Mouse (Mus musculus): ENCODE results near the gene Pnck.

Gene Pnck

GRCm38 (mm10) chrX:73655529-73655928 is 4.4 kb downstream of the Pnck start:
- Histone ChIP-seq H3K9me3 (ENCODE audit: low read length) (no peaks in the 10 kb centered on the region), H3K27me3 (ENCODE audit: insufficient read depth, low read length) (peaks cover 5% of the 10 kb centered on the region), H3K36me3 (ENCODE audit: insufficient read depth, low read length) (no peaks in the 10 kb centered on the region), H3K4me3 (replicated peaks; ENCODE audit: low read length) (no peak overlapping the region), H3K4me1 (replicated peaks; ENCODE audit: low read depth, low read length) (peaks cover 19% of the 10 kb centered on the region; the same call in 1 of the 2 replicates)
- TF ChIP-seq NANOG (IDR thresholded peaks at IDR 0.05; ENCODE audit: borderline replicate concordance, low read length) (no peak), POU5F1 (IDR thresholded peaks at IDR 0.05; ENCODE audit: borderline replicate concordance, low read length) (no peak), CTCF (conservative IDR thresholded peaks at IDR 0.05; ENCODE audit: low read length) (no peak)

- Histone ChIP-seq H3K4me3 (replicated peaks; ENCODE audit: low read length) (no peak overlapping the region), H3K36me3 (ENCODE audit: insufficient read depth, low read length) (no peaks in the 10 kb centered on the region), H3K27me3 (ENCODE audit: insufficient read depth, low read length) (no peaks in the 10 kb centered on the region), H3K4me1 (replicated peaks; ENCODE audit: low read depth, low read length) (peaks cover 11% of the 10 kb centered on the region; the same call in 1 of the 2 replicates), H3K9me3 (ENCODE audit: low read length) (no peaks in the 10 kb centered on the region)
- TF ChIP-seq POU5F1 (IDR thresholded peaks at IDR 0.05; ENCODE audit: borderline replicate concordance, low read length): no peak
- TF ChIP-seq CTCF (conservative IDR thresholded peaks at IDR 0.05; ENCODE audit: low read length): peak; percentile 67
These were observed 5.7 kb downstream of the Pnck start for GRCm38 (mm10) chrX:73654177-73654576.

GRCm38 (mm10) chrX:73653392-73653791 is 6.5 kb downstream of the Pnck start:
- H3K36me3 ChIP-seq (ENCODE audit: insufficient read depth, low read length): no peaks in the 10 kb centered on the region
- 0 out of 2 replicates have a peak, but pooled peaks cover 4% of the 10 kb centered on the region for H3K4me1 ChIP-seq (replicated peaks; ENCODE audit: low read depth, low read length)
- H3K27me3 ChIP-seq (ENCODE audit: insufficient read depth, low read length): no peaks in the 10 kb centered on the region
- H3K4me3 ChIP-seq (replicated peaks; ENCODE audit: low read length): no peak overlapping the region
- no peak for TF ChIP-seq POU5F1 (IDR thresholded peaks at IDR 0.05; ENCODE audit: borderline replicate concordance, low read length)
- TF ChIP-seq CTCF (conservative IDR thresholded peaks at IDR 0.05; ENCODE audit: low read length): no peak
- no peak for TF ChIP-seq NANOG (IDR thresholded peaks at IDR 0.05; ENCODE audit: borderline replicate concordance, low read length)
- H3K9me3 ChIP-seq (ENCODE audit: low read length): no peaks in the 10 kb centered on the region

- TF ChIP-seq NANOG (IDR thresholded peaks at IDR 0.05; ENCODE audit: borderline replicate concordance, low read length): no peak
- no peak for TF ChIP-seq CTCF (conservative IDR thresholded peaks at IDR 0.05; ENCODE audit: low read length)
- no peak for TF ChIP-seq POU5F1 (IDR thresholded peaks at IDR 0.05; ENCODE audit: borderline replicate concordance, low read length)
- Histone ChIP-seq H3K27me3 (ENCODE audit: insufficient read depth, low read length) (no peaks in the 10 kb centered on the region), H3K4me3 (replicated peaks; ENCODE audit: low read length) (no peak overlapping the region), H3K4me1 (replicated peaks; ENCODE audit: low read depth, low read length) (no peaks in the 10 kb centered on the region), H3K36me3 (ENCODE audit: insufficient read depth, low read length) (no peaks in the 10 kb centered on the region), H3K9me3 (ENCODE audit: low read length) (no peaks in the 10 kb centered on the region)
These were observed 9.0 kb downstream of the Pnck start for GRCm38 (mm10) chrX:73650869-73651268.

- TF ChIP-seq POU5F1 (IDR thresholded peaks at IDR 0.05; ENCODE audit: borderline replicate concordance, low read length) (no peak), CTCF (conservative IDR thresholded peaks at IDR 0.05; ENCODE audit: low read length) (no peak), NANOG (IDR thresholded peaks at IDR 0.05; ENCODE audit: borderline replicate concordance, low read length) (no peak)
- H3K9me3 ChIP-seq (ENCODE audit: low read length): no peaks in the 10 kb centered on the region
- H3K27me3 ChIP-seq (ENCODE audit: insufficient read depth, low read length): peaks cover 16% of the 10 kb centered on the region
- peaks cover 23% of the 10 kb centered on the region for H3K36me3 ChIP-seq (ENCODE audit: insufficient read depth, low read length)
- H3K4me1 ChIP-seq (replicated peaks; ENCODE audit: low read depth, low read length): peaks cover 40% of the 10 kb centered on the region
- no peak overlapping the region for H3K4me3 ChIP-seq (replicated peaks; ENCODE audit: low read length)
These were observed 14.8 kb downstream of the Pnck start for GRCm38 (mm10) chrX:73645121-73645520.

- no peaks in the 10 kb centered on the region for H3K9me3 ChIP-seq (ENCODE audit: low read length)
- H3K36me3 ChIP-seq (ENCODE audit: insufficient read depth, low read length): peaks cover 23% of the 10 kb centered on the region
- peaks cover 65% of the 10 kb centered on the region for H3K4me1 ChIP-seq (replicated peaks; ENCODE audit: low read depth, low read length)
These were observed 19.9 kb downstream of the Pnck start for GRCm38 (mm10) chrX:73639901-73640469.

GRCm38 (mm10) chrX:73639255-73639675 is 20.7 kb downstream of the Pnck start, which contains the start of gene Dusp9:
Dusp9 (plus strand) TSS chrX:73639419.
- TF ChIP-seq POU5F1 (IDR thresholded peaks at IDR 0.05; ENCODE audit: borderline replicate concordance, low read length) (no peak), CTCF (conservative IDR thresholded peaks at IDR 0.05; ENCODE audit: low read length) (no peak)
- peaks cover 23% of the 10 kb centered on the region for H3K36me3 ChIP-seq (ENCODE audit: insufficient read depth, low read length)
- no peaks in the 10 kb centered on the region for H3K9me3 ChIP-seq (ENCODE audit: low read length)
- peaks cover 62% of the 10 kb centered on the region for H3K27me3 ChIP-seq (ENCODE audit: insufficient read depth, low read length)
- H3K4me1 ChIP-seq (replicated peaks; ENCODE audit: low read depth, low read length): peaks cover 59% of the 10 kb centered on the region
- peak within 1 kb of the TSS; percentile 76 for H3K4me3 ChIP-seq (replicated peaks; ENCODE audit: low read length)

More at GRCm38 (mm10) chrX:73639901-73640469, 19.9 kb downstream of the Pnck start:
- Histone ChIP-seq H3K27me3 (ENCODE audit: insufficient read depth, low read length) (peaks cover 55% of the 10 kb centered on the region), H3K4me3 (replicated peaks; ENCODE audit: low read length) (peak overlapping the region; percentile 76)
- TF ChIP-seq POU5F1 (IDR thresholded peaks at IDR 0.05; ENCODE audit: borderline replicate concordance, low read length) (no peak), CTCF (conservative IDR thresholded peaks at IDR 0.05; ENCODE audit: low read length) (no peak), NANOG (IDR thresholded peaks at IDR 0.05; ENCODE audit: borderline replicate concordance, low read length) (no peak)

GRCm38 (mm10) chrX:73637415-73637814 is 22.5 kb downstream of the Pnck start:
- peaks cover 48% of the 10 kb centered on the region for H3K4me1 ChIP-seq (replicated peaks; ENCODE audit: low read depth, low read length)
- H3K27me3 ChIP-seq (ENCODE audit: insufficient read depth, low read length): peaks cover 77% of the 10 kb centered on the region
- peak overlapping the region; percentile 59 for H3K4me3 ChIP-seq (replicated peaks; ENCODE audit: low read length)
- H3K36me3 ChIP-seq (ENCODE audit: insufficient read depth, low read length): peaks cover 16% of the 10 kb centered on the region
- H3K9me3 ChIP-seq (ENCODE audit: low read length): no peaks in the 10 kb centered on the region
- no peak for TF ChIP-seq CTCF (conservative IDR thresholded peaks at IDR 0.05; ENCODE audit: low read length)
- TF ChIP-seq POU5F1 (IDR thresholded peaks at IDR 0.05; ENCODE audit: borderline replicate concordance, low read length): no peak

- TF ChIP-seq CTCF (conservative IDR thresholded peaks at IDR 0.05; ENCODE audit: low read length): no peak
- TF ChIP-seq POU5F1 (IDR thresholded peaks at IDR 0.05; ENCODE audit: borderline replicate concordance, low read length): no peak
- TF ChIP-seq NANOG (IDR thresholded peaks at IDR 0.05; ENCODE audit: borderline replicate concordance, low read length): no peak
- Histone ChIP-seq H3K9me3 (ENCODE audit: low read length) (no peaks in the 10 kb centered on the region), H3K4me3 (replicated peaks; ENCODE audit: low read length) (no peak overlapping the region)
These were observed 24.5 kb downstream of the Pnck start for GRCm38 (mm10) chrX:73635425-73635824.

More at GRCm38 (mm10) chrX:73635425-73635824, 24.5 kb downstream of the Pnck start:
- Histone ChIP-seq H3K27me3 (ENCODE audit: insufficient read depth, low read length) (peaks cover 65% of the 10 kb centered on the region), H3K4me1 (replicated peaks; ENCODE audit: low read depth, low read length) (peaks cover 32% of the 10 kb centered on the region), H3K36me3 (ENCODE audit: insufficient read depth, low read length) (no peaks in the 10 kb centered on the region)

Data from E14TG2a.4 (cell line).